Mouse (Mus musculus): ENCODE data around the gene Ugcg.

- no peak for TF ChIP-seq CTCF (IDR thresholded peaks at IDR 0.05; ENCODE audit: borderline replicate concordance, insufficient read depth, low read depth, low read length)
- no peak for TF ChIP-seq POLR2A (IDR thresholded peaks at IDR 0.05; ENCODE audit: borderline replicate concordance, insufficient read depth, low read length)
These were observed 10.7 kb downstream of the Ugcg start for GRCm38 (mm10) chr4:59199805-59200204.
